Mouse (Mus musculus) kidney, adult 2 months (tissue): ENCODE results near the gene AL607142.1.

Source experiments
- CTCF ChIP-seq: fragments of 200-500 bp; conservative IDR thresholded peaks from 2 replicates; pipeline ENCODE4 v1.5.1; 2011; ENCODE audit warnings: low read depth, mild to moderate bottlenecking, control low read depth, low read length, moderate library complexity, mixed read lengths; ENCODE audit not compliant: insufficient read depth, insufficient read length
- POLR2A ChIP-seq: fragments of 200-500 bp; IDR thresholded peaks from one replicate; pipeline ENCODE4 v1.6.1; 2011; ENCODE audit warnings: low read depth, low read length, control low read depth

- no peak for TF ChIP-seq POLR2A
- TF ChIP-seq CTCF = no peak
Observed at GRCm38 (mm10) chr4:120069582-120069980, 4.8 kb downstream of the AL607142.1 start.
